Mouse (Mus musculus): ENCODE data around the gene Serp1.

Serp1 gene

DNA sequence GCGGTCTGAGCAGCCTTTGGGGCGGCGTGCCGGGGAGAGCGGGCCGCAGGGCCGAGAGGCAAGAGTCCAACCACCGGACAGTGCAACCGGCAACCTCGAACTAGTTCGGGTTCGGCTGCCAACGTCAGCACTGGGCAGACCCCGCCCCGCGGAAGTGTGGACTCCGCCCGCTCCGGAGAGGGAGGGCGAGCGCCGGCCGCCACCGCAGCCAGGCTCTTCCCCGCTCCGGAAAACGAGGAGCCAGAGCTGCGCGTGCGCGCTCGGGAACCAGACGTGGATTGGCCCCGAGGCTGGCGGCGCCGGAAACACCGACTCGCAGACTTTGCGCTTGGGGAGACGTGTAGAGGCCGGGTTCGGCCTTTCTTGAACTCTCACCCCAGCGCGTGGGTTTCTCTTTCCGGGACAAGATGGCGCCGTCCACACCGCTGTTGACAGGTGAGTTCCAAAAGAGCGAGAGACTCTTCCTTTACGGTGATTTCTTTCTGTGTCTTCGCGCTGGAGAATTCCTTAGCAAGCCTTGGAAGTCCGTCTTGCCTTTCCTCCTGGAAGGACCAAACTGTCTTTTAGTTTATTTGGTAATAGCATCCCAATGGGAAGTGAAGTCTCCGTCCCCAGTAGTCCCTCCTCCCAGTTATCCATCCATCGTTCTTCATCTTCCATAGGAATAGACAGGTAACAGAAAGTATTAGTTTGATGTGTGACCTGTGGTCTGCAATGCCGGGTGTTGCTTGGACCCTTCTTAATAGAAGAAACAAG is at the start of gene Serp1, which contains the start of gene Eif2a:
TSS of gene Serp1 (minus strand) at position 241 of the 756 bp plus-strand sequence.
TSS of gene Eif2a (plus strand) at position 170 of the 756 bp plus-strand sequence.
- peak; percentile 99 for DNase-seq

DNA sequence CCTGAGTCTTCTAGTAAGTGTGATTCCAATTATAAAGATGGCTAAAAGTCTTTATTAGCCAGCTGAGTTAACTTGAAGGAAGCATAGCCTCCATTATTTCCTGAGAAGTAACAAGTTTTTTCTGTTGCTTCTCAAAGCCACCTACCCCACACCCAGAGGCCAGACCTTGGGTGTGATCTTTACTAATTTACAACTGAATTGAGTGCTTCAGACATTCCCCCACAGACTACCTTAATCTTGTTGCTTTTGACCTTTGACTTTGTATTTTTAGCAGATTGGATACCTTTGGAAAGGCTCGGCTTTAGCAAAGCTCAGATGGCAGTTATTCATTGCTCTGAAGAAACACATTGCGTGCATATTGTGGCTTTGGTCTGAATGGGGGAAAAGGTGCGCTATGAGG is 45.1 kb upstream of the Serp1 start:
- no peak for DNase-seq

DNA sequence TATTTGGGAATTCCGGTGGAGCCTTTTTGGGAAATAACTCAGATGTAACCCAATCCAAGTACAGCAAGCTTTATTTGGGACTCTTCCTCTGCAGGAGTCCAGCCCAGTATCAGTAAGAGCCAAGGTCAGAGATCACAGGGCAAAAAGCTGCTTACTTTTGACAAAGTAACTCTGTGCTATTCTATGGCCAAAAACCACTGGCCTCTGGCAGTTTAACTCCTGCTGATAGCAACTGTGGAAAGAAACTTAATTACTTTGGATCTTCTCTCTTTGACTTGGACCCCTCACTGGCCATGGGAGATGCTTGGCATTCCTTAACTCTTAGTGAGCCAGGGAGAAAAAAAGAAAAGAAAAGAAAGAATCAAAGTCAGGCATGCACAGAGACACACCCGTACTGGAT is 35.7 kb upstream of the Serp1 start:
- no peak for DNase-seq

DNA sequence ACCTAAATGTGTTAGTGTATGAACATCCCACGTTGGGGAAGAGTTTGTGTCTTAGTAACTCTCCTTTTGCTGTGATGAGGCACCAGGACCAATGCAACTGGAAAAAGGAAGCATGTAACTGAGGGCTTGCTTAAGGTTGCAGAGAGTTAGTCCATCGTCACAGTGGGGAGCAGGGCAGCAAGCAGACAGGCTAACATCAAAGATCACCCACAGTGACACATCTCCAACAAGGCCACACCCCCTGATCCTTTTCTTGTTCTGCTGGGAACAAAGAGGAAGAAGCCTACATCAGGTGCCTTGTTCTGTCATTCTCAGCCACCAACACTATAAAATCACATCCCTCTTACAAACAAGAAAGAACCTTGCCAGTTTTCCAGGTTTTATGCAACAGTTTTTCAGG is 34.2 kb upstream of the Serp1 start:
- DNase-seq: no peak

DNA sequence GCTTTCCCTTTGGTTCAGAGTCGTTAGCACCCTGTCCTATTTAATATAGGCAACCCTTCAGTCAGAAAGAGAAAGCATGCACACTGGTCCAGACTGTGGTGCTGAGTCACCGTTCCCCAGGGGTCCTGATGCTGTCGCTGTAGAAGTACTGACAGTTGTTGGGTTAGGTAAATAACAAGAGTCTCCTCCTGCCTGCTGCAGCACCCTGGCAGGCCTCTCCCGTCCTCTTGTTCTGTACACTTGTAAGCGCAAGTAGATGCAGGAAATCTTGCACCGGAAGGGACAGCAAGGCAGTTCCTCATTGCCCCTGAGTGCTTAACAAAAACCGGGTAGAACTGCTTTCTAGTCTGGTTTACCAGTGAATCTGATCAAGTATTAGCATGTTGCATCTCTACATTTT is 31.0 kb upstream of the Serp1 start:
- no peak for DNase-seq

DNA sequence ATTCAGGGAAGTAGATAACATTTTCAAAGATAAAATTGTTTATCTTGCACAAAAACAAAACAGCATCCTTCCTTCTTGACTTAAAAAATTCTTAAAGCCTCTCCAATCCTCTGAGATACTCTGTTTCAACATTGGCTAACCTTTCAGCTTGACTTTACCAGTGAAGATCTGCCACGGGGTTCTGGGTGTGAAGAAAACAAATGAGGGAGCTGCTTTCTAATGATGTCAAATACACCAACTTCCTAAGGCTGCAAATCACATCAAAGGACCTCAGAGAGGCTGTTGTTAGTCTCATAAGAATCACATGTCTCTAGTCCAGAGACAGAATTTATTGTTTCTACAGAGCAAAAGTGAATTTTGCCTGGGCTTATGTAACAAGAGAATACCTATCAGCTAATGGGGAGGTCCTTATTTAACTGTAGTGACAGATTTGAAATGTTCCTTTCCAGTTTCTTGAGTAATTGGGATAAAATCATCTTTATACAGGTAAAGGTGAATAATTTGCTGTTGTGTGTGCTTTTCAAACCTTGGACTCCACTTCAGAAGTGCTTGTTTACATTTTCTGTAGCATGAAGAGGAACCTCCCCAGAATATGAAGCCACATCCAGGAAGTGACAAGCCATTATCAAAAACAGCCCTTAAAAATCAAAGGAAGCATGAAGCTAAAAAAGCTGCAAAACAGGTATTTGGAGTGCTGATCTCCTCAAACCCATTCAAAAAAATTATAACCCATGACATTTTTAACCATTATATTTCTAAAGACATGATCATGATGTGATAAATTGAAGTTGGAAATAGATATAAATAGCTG is 26.5 kb upstream of the Serp1 start:
- no peak for DNase-seq

DNA sequence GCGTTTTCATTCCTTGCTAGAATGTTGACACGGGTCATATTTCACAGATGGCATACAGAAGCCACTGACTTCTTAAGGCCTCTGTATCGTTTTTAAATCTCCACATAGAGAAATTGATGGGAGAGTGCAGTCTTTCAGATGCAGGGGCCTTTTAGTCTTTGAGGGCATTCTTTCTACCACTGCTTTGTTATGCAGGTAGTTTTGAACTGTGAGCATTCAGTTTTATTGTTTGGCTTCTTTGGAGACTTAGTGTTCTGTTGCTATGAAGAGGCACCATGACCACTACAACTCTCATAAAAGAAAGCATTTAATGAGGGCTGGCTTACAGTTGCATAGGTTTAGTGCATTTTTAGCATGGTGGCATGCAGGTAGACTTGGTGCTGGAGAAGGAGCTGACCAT is 10.9 kb upstream of the Serp1 start:
- DNase-seq: no peak

DNA sequence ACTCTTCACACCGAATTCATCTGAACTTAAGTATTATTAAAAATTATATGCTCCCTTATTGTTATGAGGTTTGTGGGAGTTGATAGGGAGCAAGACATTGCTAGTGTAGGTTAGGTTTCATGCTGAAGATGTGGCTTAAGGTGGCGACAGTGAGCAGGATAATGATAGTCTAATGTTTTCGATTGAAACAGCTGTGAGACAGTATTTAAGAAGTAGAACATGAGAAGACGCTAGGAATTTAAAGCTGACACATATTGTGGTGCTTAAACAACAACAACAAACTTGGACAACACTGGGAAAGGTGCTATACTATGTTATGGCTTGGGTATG is 681 bp upstream of the Serp1 start:
- no peak for DNase-seq

DNA sequence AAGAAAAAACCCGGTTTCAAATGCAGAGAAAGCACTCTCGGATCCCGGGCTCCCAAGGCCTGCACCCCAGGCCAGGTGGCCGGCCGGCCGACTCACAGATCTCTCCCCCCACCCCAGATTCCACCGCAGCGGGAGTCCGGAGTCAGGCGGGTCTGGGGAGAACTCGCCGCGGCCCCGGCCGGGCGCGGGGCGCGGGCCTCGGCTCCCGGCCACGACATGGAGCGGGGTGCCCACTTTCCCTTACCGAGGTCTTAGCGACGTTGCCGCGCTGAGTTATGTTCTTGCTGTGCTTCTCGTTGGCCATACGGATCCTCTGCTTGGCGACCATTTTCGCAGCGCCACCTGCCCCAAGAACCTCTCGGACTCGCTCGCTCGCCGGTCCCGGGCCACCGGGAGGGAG is 526 bp downstream of the Serp1 start:
- no peak for DNase-seq

DNA sequence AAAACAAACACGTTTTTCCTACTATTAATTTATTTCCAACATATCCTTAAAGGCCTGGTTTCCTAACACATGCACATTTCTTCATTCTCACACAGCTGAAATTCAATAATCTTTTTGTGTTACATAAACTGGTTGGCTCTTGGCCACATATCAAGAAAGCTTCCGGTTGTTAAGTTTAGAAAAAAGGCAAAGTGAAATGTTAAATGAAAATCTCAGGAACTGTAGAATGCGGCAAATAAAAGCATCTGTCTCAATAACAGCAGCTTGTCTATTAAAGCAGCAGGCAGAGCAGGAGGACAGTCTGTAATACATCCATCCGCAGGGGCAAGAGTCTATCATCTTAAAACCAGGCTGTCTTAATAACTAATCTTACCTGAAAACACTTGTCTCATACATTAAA is 1.4 kb downstream of the Serp1 start:
- DNase-seq: no peak

DNA sequence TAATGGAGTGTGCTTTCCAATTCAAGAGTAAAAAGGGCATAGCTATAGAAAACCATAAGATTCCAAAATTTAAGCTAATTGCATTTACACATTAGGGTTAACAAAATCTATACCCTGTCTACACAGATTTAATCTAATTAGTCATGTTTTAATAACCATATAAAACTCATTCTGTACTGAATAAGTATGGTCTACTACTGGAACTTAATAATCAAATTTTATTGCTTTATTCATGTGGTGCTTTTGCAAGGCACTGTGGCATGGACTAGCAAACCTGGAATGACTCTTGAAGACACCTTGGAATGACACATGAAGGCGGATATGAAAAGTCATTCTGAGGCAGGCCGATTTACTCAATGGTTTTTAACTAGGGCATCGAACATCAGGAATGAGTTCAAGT is 2.3 kb downstream of the Serp1 start:
- DNase-seq: no peak

DNA sequence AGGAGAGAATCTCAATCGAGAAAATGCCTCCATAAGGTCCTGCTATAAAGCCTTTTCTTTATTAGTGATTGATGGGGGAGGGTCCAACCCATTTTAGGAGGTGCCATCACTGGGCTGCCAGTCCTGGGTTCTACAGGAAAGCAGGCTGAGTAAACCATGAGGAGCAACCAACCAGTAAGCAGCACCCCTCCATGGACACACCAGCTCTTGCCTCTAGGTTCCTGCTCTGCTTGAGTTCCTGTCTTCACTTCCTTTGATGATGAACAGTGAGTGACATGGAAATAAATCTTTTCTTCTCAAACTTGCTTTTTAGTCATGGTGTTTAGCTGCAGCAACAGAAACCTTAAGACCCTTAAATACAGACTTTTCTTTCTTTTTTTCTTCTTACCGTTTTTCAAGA is 4.3 kb downstream of the Serp1 start:
- no peak for DNase-seq

DNA sequence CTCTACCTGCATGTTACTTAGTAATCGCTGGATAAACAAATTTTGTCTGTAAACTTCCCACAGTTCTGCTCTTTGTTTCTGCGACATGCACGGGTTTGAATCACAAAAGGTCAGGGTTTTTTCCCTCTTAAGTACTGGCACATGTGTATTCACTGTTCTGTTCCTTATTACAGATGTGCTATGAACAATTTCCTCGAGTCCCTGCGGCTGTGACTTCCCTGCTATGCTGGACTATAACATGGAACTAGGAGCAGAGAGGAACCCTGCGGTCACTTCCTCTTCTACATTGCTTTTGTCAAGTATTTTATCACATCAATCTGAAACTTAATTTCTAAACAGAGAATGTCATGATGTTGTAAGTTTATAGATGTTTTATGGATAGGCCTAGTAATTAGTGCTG is 5.4 kb downstream of the Serp1 start:
- DNase-seq: peak in 1 of 2 experiments; percentile 16

DNA sequence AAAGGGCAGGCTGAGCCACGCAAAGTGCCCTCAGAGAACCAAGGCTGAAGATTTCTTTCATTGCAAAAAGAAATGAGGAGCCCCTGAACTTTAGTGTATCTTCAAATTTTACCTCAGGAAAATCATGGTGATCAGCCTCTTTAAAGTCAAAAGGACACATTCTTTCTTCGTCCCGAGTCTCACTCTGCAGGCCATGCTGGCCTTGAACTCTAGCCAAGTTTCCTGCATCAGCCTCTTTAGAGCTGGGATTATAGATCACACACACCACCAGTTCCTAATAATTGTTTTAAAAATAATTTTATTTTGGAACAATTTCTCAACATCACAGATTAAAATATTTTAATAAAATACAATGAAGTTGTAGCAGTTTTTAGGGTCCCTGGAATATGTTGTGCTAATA is 6.2 kb downstream of the Serp1 start:
- no peak for DNase-seq

DNA sequence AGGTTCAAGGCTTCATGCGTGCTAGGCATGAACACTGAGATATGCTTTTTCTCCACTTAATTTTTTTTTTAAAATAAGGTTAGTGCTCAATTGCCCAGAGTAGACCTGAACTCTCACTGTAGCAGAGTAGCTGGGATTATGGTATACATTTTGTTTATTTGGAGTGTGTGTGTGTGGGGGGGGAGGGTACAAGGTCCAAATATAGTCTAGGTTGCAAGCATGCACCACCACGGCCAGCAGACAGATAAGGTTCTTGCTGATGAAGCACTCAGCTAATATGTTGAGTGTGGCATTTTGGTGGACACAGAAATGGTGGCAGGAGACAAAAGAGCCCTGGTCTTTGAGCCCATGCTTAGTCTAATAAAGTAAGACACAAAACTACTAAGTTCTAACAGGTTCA is 6.7 kb downstream of the Serp1 start:
- DNase-seq: no peak

DNA sequence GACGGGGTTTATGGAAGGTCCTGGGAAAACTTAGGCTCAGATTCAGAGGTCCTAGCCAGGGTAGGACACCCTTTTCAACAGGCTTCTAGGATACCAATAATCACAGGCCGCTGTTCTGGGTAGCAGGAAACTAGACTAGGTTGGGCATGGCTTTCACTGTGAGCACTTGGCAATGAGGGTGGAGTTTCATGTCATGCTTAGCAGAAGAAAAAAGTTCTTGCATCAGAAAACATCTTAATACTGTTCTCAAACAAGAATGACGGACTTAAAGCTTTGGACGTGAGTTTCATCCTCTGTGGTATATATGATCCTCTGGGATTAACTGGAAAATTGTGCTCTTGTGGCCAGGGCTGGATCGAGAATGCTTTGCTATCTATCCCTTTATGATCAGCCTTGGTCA is 7.9 kb downstream of the Serp1 start:
- no peak for DNase-seq

DNA sequence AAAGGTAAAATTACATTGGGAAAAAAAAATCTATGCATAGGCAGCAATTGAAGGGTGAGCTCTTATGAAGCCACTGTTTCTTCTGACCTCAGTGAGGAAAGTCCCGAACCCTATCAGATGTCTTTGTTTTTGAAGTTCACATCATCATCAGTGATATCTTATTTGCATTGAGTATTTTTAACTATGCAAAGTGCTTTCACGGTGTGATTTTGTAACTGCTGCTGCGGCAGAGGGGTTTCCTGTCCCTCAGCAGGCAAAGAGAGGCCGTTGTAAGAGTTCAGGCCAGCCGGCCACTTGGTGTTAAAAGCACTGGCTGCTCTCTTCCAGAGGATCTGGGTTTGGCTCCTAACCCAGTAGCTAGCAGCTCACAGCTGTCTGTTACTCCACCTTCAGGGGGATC is 8.4 kb downstream of the Serp1 start:
- DNase-seq: peak in 1 of 2 experiments; percentile 16

DNA sequence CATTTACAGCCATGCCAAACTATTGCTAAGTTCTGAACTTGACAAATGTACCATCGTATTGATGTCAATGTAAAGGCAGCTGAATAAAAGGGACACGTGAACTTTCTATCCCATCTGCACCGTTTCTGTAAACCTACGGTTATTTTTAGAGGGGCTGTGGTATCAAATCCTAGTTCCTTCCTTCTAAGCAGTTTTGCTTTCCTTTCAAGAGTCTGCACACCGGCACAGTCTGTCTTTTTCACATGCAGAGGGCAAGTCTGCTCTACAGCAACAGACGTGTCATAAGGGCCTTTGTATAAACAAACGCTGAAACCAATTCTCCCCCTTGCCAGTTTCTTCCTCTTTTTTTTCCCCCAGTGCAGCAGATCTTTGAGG is 9.1 kb downstream of the Serp1 start:
- DNase-seq: peak; percentile 33 to 34

DNA sequence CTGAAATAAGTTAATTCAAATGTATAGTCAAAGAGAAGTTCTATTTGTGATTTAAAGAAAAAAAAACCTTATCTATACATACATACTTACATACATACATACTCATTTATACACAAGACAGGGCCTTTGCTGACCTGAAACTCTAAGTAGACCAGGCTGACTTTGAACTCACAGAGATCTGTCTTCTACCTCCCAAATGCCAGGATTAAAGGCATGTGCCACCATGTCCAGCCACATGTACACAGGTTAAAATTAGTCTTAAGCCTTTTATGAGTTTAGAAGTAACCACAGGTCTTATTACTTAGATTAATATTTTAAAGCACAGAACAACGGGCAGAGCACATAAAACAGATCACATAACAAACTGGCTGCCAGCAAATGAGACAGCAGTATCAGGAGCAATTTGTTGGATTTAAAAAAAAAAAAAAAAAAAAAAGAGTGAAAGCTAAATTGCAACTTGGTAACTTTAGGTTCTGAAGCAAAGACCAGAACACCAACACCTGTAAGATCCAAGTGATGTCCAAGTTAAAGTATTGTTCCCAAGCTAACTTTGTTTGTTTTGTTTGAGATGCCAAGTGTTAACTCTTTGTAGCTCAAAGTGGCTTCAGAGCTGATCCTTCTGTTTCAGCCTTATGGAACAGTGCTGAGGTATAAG is 9.6 kb downstream of the Serp1 start:
- DNase-seq: no peak

DNA sequence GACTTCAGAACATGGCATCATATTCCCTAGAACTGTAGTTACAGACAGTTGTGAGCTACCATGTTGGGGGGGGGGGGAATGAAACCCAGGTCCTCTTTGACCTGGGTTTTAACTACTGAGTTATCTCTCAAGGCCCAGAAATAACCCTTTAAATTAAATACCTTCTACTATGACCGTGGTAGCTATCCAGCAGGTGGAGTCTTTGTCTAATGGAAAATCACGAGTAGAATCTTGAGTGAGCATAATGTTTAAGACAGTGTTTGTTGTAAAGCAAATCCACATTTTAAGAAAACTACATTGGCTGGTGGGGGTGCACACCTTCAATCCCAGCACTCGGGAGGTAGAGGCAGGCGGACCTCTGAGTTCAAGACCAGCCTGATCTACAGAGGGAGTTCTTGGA is 12.2 kb downstream of the Serp1 start:
- DNase-seq: no peak

DNA sequence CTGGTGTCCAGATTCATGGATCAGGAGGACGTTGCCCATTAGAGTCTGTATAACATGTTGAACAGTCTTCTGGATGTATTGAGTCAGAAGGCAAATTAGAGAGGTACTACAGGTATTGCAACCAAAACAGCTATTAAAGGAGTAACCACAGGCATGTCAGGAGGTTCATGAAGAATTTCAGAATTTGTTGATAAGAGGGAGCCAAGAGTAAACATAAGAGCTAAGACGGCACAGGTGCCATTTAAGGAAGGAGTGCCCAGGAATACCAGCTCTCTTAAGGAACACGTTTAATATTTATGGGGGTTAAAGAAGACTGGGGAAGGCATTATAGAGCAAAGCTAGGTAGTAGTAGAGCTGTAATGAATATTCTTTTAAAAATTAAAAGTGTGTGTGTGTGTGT is 13.0 kb downstream of the Serp1 start:
- peak in 1 of 2 experiments; percentile 24 for DNase-seq

DNA sequence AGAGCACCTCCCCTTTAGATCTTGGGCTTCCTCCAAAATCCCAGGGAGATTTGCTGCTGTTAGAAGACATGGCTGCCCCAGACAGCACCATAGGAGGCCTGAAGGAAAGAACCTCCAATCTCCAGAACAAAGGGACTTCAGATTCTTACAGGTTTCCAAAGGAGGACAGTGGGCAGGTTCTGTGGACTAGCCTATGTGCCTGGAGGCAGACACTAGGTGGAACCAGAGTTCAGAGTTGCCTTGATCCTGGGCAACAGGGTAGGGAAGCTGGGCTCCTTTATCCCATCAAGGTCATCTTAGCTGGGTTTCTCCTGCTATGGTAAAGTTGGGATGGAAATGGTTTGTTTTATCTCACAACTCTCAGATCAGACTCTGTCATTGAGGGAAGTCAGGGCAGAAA is 14.1 kb downstream of the Serp1 start:
- peak; percentile 33 to 43 for DNase-seq

DNA sequence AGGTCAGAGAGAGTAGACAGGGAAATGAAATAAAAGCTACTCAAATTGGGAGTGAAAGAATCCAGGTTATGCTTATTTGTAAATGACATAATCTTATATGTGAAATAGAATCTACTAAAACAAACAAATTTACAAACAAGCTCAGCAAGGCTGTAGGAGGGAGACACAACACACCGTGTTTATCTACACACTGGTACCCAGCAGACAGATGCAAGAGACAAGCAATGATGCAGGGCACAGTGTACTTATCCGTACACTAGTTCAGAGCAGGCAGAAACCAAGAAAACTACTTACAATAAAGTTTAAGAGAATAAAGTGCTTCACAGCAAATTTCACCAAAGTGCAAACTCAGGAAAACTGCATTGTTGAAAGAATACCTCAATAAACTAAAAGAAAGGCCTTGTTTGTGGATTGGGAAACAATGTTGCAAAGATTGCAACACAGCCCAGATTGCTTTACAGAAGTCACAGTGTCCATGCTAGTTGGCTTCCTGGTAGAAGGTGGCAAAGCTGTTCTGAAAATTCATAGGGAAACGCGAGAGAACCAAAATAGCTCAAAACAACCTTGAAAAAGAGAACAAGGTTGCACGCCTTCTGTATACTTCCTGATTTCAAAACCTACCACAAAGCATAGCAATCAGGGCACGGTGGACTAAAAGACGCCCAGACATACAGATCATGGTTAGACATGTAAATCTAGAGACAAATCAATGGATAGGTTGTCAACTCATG is 17.5 kb downstream of the Serp1 start:
- DNase-seq: no peak

Measured in lung, adult 18-20 months (tissue).